8 mouse cellular contexts compared by ENCODE assay signal in genomic region chr14:122912137-122912536, GRCm38 (mm10). TPM values are rescaled to one million over a fixed set of nuclear protein-coding genes. Genes with fewer than 3 reads are reported as not detected.
DNase-seq lines count a peak whose midpoint lies in the region; ATAC-seq and TF ChIP-seq lines count a peak whose summit lies in the region.

No protein-coding gene starts in this region.

- H3K36me3 ChIP-seq in heart, embryonic 14.5 days (ENCODE audit: control insufficient read depth, insufficient read depth, low read length), result no peaks in the 10 kb centered on the region
- H3K36me3 ChIP-seq in ES-Bruce4 (ENCODE audit: control insufficient read depth, insufficient read depth, low read length, poor library complexity, severe bottlenecking), result no peaks in the 10 kb centered on the region
- H3K36me3 ChIP-seq in forebrain, embryonic 15.5 days, result 0 out of 2 replicates have a peak, but pooled peaks cover 3% of the 10 kb centered on the region
- H3K36me3 ChIP-seq in liver, postnatal 0 days (replicated peaks; ENCODE audit: insufficient read depth, low read length), result no peaks in the 10 kb centered on the region

- H3K27me3 ChIP-seq in heart, embryonic 14.5 days (ENCODE audit: control insufficient read depth, insufficient read depth, low read length), result no peaks in the 10 kb centered on the region
- no peaks in the 10 kb centered on the region; the same call in 1 of the 2 replicates for H3K27me3 ChIP-seq in ES-Bruce4 (ENCODE audit: control insufficient read depth, insufficient read depth, low read length, poor library complexity, severe bottlenecking)
- H3K27me3 ChIP-seq in forebrain, embryonic 15.5 days, result peaks cover 12% of the 10 kb centered on the region; the same call in 1 of the 2 replicates
- H3K27me3 ChIP-seq in liver, postnatal 0 days (ENCODE audit: insufficient read depth, low read length), result no peaks in the 10 kb centered on the region

- TF ChIP-seq EP300 in ES-Bruce4 (IDR thresholded peaks at IDR 0.05; ENCODE audit: insufficient read depth, low read depth, low read length), result no peak
- no peak for TF ChIP-seq EP300 in liver, postnatal 0 days (IDR thresholded peaks at IDR 0.05; ENCODE audit: low read depth)

- no peak overlapping the region for H3K27ac ChIP-seq in heart, embryonic 14.5 days (replicated peaks in 1 of 2; ENCODE audit: control insufficient read depth in 1 of 2, insufficient read depth in 1 of 2, low read depth in 2 of 2, low read length in 2 of 2)
- no peak overlapping the region for H3K27ac ChIP-seq in ES-Bruce4 (ENCODE audit: insufficient read depth, low read length)
- H3K27ac ChIP-seq in forebrain, embryonic 15.5 days (replicated peaks), result no peak overlapping the region
- H3K27ac ChIP-seq in liver, postnatal 0 days (ENCODE audit: low read depth), result peak overlapping the region; percentile 87

- ATAC-seq in heart, embryonic 14.5 days (ENCODE audit: insufficient number of reproducible peaks, insufficient read depth, low FRiP score, low read depth), result no peak
- no peak for ATAC-seq in forebrain, embryonic 15.5 days (replicated peaks)
- ATAC-seq in liver, postnatal 0 days, result no peak

- H3K4me2 ChIP-seq in heart, embryonic 14.5 days (ENCODE audit: low read length), result peak overlapping the region; percentile 91
- H3K4me2 ChIP-seq in forebrain, embryonic 15.5 days (replicated peaks), result peak overlapping the region; percentile 88
- H3K4me2 ChIP-seq in liver, postnatal 0 days (ENCODE audit: low read depth, low read length), result peak overlapping the region; percentile 89

- H3K4me1 ChIP-seq in heart, embryonic 14.5 days (ENCODE audit: control insufficient read depth in 2 of 2, insufficient read depth in 2 of 2, low read length in 2 of 2), result peaks cover 0 to 9% of the 10 kb centered on the region in 2 experiments; a peak in 3 of 4 replicates
- H3K4me1 ChIP-seq in ES-Bruce4 (ENCODE audit: control insufficient read depth, insufficient read depth, low read length), result no peaks in the 10 kb centered on the region
- H3K4me1 ChIP-seq in forebrain, embryonic 15.5 days, result peaks cover 10% of the 10 kb centered on the region; the same call in 1 of the 2 replicates
- H3K4me1 ChIP-seq in liver, postnatal 0 days (ENCODE audit: insufficient read depth), result peaks cover 5% of the 10 kb centered on the region; the same call in 1 of the 2 replicates

- no peak for TF ChIP-seq CTCF in ES-Bruce4 (IDR thresholded peaks at IDR 0.05; ENCODE audit: low read depth, low read length)
- TF ChIP-seq CTCF in liver, postnatal 0 days (IDR thresholded peaks at IDR 0.05; ENCODE audit: low read depth), result no peak

- peak overlapping the region; percentile 82 for H3K9ac ChIP-seq in heart, embryonic 14.5 days (ENCODE audit: low read length)
- peak overlapping the region; percentile 78 for H3K9ac ChIP-seq in ES-Bruce4 (ENCODE audit: low read depth, poor library complexity, severe bottlenecking)
- no peak overlapping the region for H3K9ac ChIP-seq in forebrain, embryonic 15.5 days (replicated peaks)
- H3K9ac ChIP-seq in liver, postnatal 0 days (replicated peaks), result peak overlapping the region; percentile 71

- H3K9me3 ChIP-seq in heart, embryonic 14.5 days (ENCODE audit: control insufficient read depth, low read length), result peaks cover 7% of the 10 kb centered on the region
- no peaks in the 10 kb centered on the region for H3K9me3 ChIP-seq in ES-Bruce4 (replicated peaks; ENCODE audit: control insufficient read depth, insufficient read depth, low read length, poor library complexity, severe bottlenecking)
- peaks cover under 1% of the 10 kb centered on the region; the same call in 1 of the 2 replicates for H3K9me3 ChIP-seq in forebrain, embryonic 15.5 days
- no peaks in the 10 kb centered on the region for H3K9me3 ChIP-seq in liver, postnatal 0 days (ENCODE audit: low read length)

- no peak for DNase-seq in heart, adult 11 months
- no peak for DNase-seq in liver, postnatal 0 days
- DNase-seq in thymus, postnatal 25 days, result no peak
- DNase-seq in cerebellum, adult 8-10 months, result no peak
- DNase-seq in spleen, adult 12 weeks (ENCODE audit: low spot score), result no peak

- TF ChIP-seq POLR2A in ES-Bruce4 (IDR thresholded peaks at IDR 0.05; ENCODE audit: insufficient read depth, low read length), result no peak

- 58% methylated on average over 1 of the region's 1 CpGs for WGBS in heart, embryonic 14.5 days
- 38% methylated on average over 1 of the region's 1 CpGs for WGBS in forebrain, embryonic 15.5 days
- 33% methylated on average over 1 of the region's 1 CpGs for WGBS in liver, postnatal 0 days (ENCODE audit: insufficient replicate concordance)

- peak overlapping the region in 1 of 2 experiments; percentile 73; a peak in 2 of 4 replicates for H3K4me3 ChIP-seq in heart, embryonic 14.5 days (ENCODE audit: control insufficient read depth in 1 of 2, insufficient read depth in 1 of 2, low read depth in 1 of 2, low read length in 2 of 2)
- H3K4me3 ChIP-seq in ES-Bruce4 (ENCODE audit: low read depth, low read length), result no peak overlapping the region; the same call in 1 of the 2 replicates
- H3K4me3 ChIP-seq in forebrain, embryonic 15.5 days, result 0 out of 2 replicates have a peak overlapping the region, but pooled peaks have one; percentile 49
- peak overlapping the region; percentile 78 for H3K4me3 ChIP-seq in liver, postnatal 0 days (ENCODE audit: low read depth, low read length)

RNA-seq across cellular contexts. Expression of gene Ggact, which starts 1.4 kb away (rescaled TPM):
- polyA plus RNA-seq in heart, embryonic 14.5 days (2014; fragmentation: Nextera tagmentation; extraction: Ambion mirVana), result 16.6 and 18.9 TPM in 2 replicates
- polyA plus RNA-seq in ES-Bruce4 (2011; ENCODE audit: insufficient read depth, insufficient read length, low read depth, missing spikeins), result 11.2 and 11.7 TPM in 2 replicates
- polyA plus RNA-seq in forebrain, embryonic 15.5 days (2015; fragmentation: Nextera tagmentation; extraction: Ambion mirVana), result 4.6 and 4.8 TPM in 2 replicates
- 74.0 and 78.4 TPM in 2 replicates for polyA plus RNA-seq in liver, postnatal 0 days (2015; fragmentation: Nextera tagmentation; extraction: Ambion mirVana)
